Comparison of ENCODE assay signal across 22 mouse cellular contexts in genomic region chr2:117288291-117288690, GRCm38 (mm10). TPM values are rescaled to one million over a fixed set of nuclear protein-coding genes. Genes with fewer than 3 reads are reported as not detected.
DNase-seq lines count a peak whose midpoint lies in the region; ATAC-seq and TF ChIP-seq lines count a peak whose summit lies in the region.
"Had no signal": no experiment of that assay in that cellular context is flagged by ENCODE, and none has a peak within 500 bp of the region (broad histone marks: within the 10 kb centered on the region; RNA-seq: fewer than 3 reads in every experiment).

No protein-coding gene starts in this region.

- 24% methylated on average over 7 of the region's 7 CpGs for WGBS in cerebellum, adult 2 months

- TF ChIP-seq CTCF in cerebellum, adult 2 months (IDR thresholded peaks at IDR 0.05; ENCODE audit: borderline replicate concordance, insufficient read depth, low read depth, low read length), result no peak

- TF ChIP-seq POLR2A in cerebellum, adult 2 months (IDR thresholded peaks at IDR 0.05; ENCODE audit: borderline replicate concordance, insufficient read depth, low read length), result no peak

- peak; percentile 66 for ATAC-seq in cerebellum, adult (ENCODE audit: insufficient number of reproducible peaks, low FRiP score, low TSS enrichment)
- ATAC-seq in erythroid progenitor cell, adult 5-6 weeks (replicated peaks; ENCODE audit: low FRiP score, poor library complexity, severe bottlenecking), result no peak
- ATAC-seq: CD4-positive, CD25-positive, alpha-beta regulatory T cell, adult 4 months; forebrain, embryonic 15.5 days; intestine, embryonic 16.5 days had no signal

- DNase-seq in cerebellum, postnatal 4 days (ENCODE audit: low spot score in 2 of 2), result no peak
- DNase-seq in brain, adult 2 months (ENCODE audit: low read depth, low spot score), result peak; percentile 35
- DNase-seq in cerebellum, adult 2 months, result peak; percentile 35 to 70
- DNase-seq in cerebellum, postnatal 10 days, result peak; percentile 67 to 78
- DNase-seq in layer of hippocampus, postnatal 36 days, result no peak
- no peak for DNase-seq in embryo, embryonic 11 days
- DNase-seq: adrenal gland, postnatal 10 days; B cell, adult 2 months; gastrocnemius, postnatal 10 days; heart, adult 18-20 months; heart, postnatal 10 days; kidney, adult 2 months had no signal

- no peak overlapping the region for H3K4me3 ChIP-seq in cerebellum, adult 2 months (replicated peaks; ENCODE audit: insufficient read depth, low read depth, low read length)
- H3K4me3 ChIP-seq: embryonic facial prominence, embryonic 10.5 days; erythroblast, embryonic 14.5 days; forebrain, embryonic 15.5 days; heart, embryonic 10.5 days; hindbrain, embryonic 13.5 days had no signal

- no peaks in the 10 kb centered on the region for H3K27me3 ChIP-seq in cerebellum, adult 2 months (ENCODE audit: control insufficient read depth, insufficient read depth, low read length)
- H3K27me3 ChIP-seq: forebrain, embryonic 15.5 days; hindbrain, embryonic 13.5 days had no signal

- H3K4me1 ChIP-seq in cerebellum, adult 2 months (ENCODE audit: control insufficient read depth, insufficient read depth, low read length), result peaks cover 12% of the 10 kb centered on the region; the same call in 1 of the 2 replicates
- H3K4me1 ChIP-seq: embryonic facial prominence, embryonic 10.5 days; forebrain, embryonic 15.5 days; heart, embryonic 10.5 days; hindbrain, embryonic 13.5 days had no signal

- no peak overlapping the region for H3K27ac ChIP-seq in cerebellum, adult 2 months (ENCODE audit: insufficient read depth, low read length)
- H3K27ac ChIP-seq: embryonic facial prominence, embryonic 10.5 days; forebrain, embryonic 15.5 days; heart, embryonic 10.5 days; hindbrain, embryonic 13.5 days had no signal

RNA-seq across cellular contexts. Expression of gene Fam98b, which starts 38.8 kb away (rescaled TPM):
- polyA plus RNA-seq in cerebellum, adult 2 months (2012; rRNA removed), result 33.0 and 35.0 TPM in 2 replicates
- 10 to 100 TPM; 51.5 to 51.7 TPM for total RNA-seq in layer of hippocampus, postnatal 36 days (2021)
- total RNA-seq in erythroid progenitor cell, adult 5-6 weeks (2015; ENCODE audit: low replicate concordance), result 5.8 and 15.1 TPM in 2 replicates
- total RNA-seq in erythroid progenitor cell, adult 5-6 weeks (2017; ENCODE audit: low replicate concordance), result 2.8 TPM in 1 of 2 replicates, not detected in the other

RNA-seq across cellular contexts. Expression of gene Rasgrp1, which starts 54.5 kb away (rescaled TPM):
- polyA plus RNA-seq in cerebellum, adult 2 months (2012; rRNA removed), result 19.1 and 21.1 TPM in 2 replicates
- 100 to 1,000 TPM; 360 to 401 TPM for total RNA-seq in layer of hippocampus, postnatal 36 days (2021)
- 2.5 and 6.3 TPM in 2 replicates for total RNA-seq in erythroid progenitor cell, adult 5-6 weeks (2015; ENCODE audit: low replicate concordance)
- total RNA-seq in erythroid progenitor cell, adult 5-6 weeks (2017; ENCODE audit: low replicate concordance), result 3.2 and 4.8 TPM in 2 replicates
- polyA plus RNA-seq: erythroblast, embryonic 14.5 days; G1E had no signal

Comparison
In these comparisons a context has a peak if more than half of its experiments do, and no peak if none do; other contexts are left out.
1. DNase-seq: peak in brain, adult 2 months (single experiment), cerebellum, adult 2 months (2 of 2) and cerebellum, postnatal 10 days (2 of 2); none in cerebellum, postnatal 4 days (0 of 2), layer of hippocampus, postnatal 36 days (0 of 2) and embryo, embryonic 11 days (single experiment).
2. RNA of gene Rasgrp1, which starts 54.5 kb away (total RNA-seq): 360 to 401 TPM in layer of hippocampus, postnatal 36 days; 2.5 to 6.3 TPM in erythroid progenitor cell, adult 5-6 weeks; every median in the first group is over 10 times any median in the second.